Mouse (Mus musculus) myocyte (in vitro differentiated cells): ENCODE measurements at regions not wholly inside any gene's neighbourhood (a gene's known extent, or its start where the extent isn't known, plus 50 kb on each side); places are given as distances from the start of the nearest gene placed in this dataset.
A peak's percentile ranks its signal among the peaks of the same experiment; 100 is the strongest.

Experiments used
- H3K27me3 ChIP-seq: one replicate; pipeline ENCODE4 v1.6.1; 2011; ENCODE audit not compliant: control insufficient read depth, insufficient read depth, insufficient read length
- H3K36me3 ChIP-seq: one replicate; pipeline ENCODE4 v1.6.1; 2011; ENCODE audit not compliant: control insufficient read depth, insufficient read depth
- H3K4me2 ChIP-seq: one replicate; pipeline ENCODE4 v1.6.1; 2011; ENCODE audit warnings: low read depth, control low read depth
- H3K4me3 ChIP-seq: one replicate; pipeline ENCODE4 v1.5.1; 2011; ENCODE audit warnings: mild to moderate bottlenecking, control low read depth, moderate library complexity
- H3K79me2 ChIP-seq: one replicate; pipeline ENCODE4 v1.6.1; 2011; ENCODE audit not compliant: control insufficient read depth, insufficient read depth
- H3ac ChIP-seq: one replicate; pipeline ENCODE4 v1.6.1; 2011; ENCODE audit not compliant: control insufficient read depth, insufficient read length
- CEBPB ChIP-seq: IDR thresholded peaks from 2 replicates; pipeline ENCODE4 v1.6.1; 2011; ENCODE audit warnings: mild to moderate bottlenecking, moderate library complexity; ENCODE audit not compliant: poor library complexity, insufficient read depth, severe bottlenecking
- E2F4 ChIP-seq: IDR thresholded peaks from one replicate; pipeline ENCODE4 v1.6.1; 2011; ENCODE audit warnings: mild to moderate bottlenecking, control low read depth, moderate library complexity; ENCODE audit not compliant: insufficient read depth
- MAX ChIP-seq: IDR thresholded peaks from one replicate; pipeline ENCODE4 v1.6.1; 2011; ENCODE audit warnings: low read depth, mild to moderate bottlenecking, control low read depth
- MYOD1 ChIP-seq, 3 experiments: IDR thresholded peaks; one replicate each; pipeline ENCODE4 v1.6.1; 2011; ENCODE audit warnings: control low read depth in 2 of 3, low read depth in 2 of 3, mild to moderate bottlenecking in 2 of 3, moderate library complexity in 1 of 3; ENCODE audit not compliant: insufficient read length in 2 of 3, control insufficient read depth in 1 of 3
- MYOG ChIP-seq, 3 experiments: IDR thresholded peaks; one replicate each; pipeline ENCODE4 v1.6.1; 2011; ENCODE audit warnings: control low read depth in 2 of 3, low read depth in 2 of 3, mild to moderate bottlenecking in 2 of 3; ENCODE audit not compliant: insufficient read length in 2 of 3, control insufficient read depth in 1 of 3, insufficient read depth in 1 of 3
- POLR2A ChIP-seq: IDR thresholded peaks from one replicate; pipeline ENCODE4 v1.6.1; 2011; ENCODE audit warnings: low read depth, mild to moderate bottlenecking, control low read depth, moderate library complexity; ENCODE audit not compliant: insufficient read length
- POLR2AphosphoS2 ChIP-seq: IDR thresholded peaks from one replicate; pipeline ENCODE4 v1.6.1; 2011; ENCODE audit warnings: low read depth, control low read depth; ENCODE audit not compliant: insufficient read length
- REST ChIP-seq: IDR thresholded peaks from one replicate; pipeline ENCODE4 v1.6.1; 2011; ENCODE audit warnings: mild to moderate bottlenecking, control low read depth, moderate library complexity; ENCODE audit not compliant: insufficient read depth, insufficient read length
- SRF ChIP-seq: IDR thresholded peaks from one replicate; pipeline ENCODE4 v1.6.1; 2011; ENCODE audit warnings: low read depth; ENCODE audit not compliant: control insufficient read depth, insufficient read length
- TCF12 ChIP-seq: IDR thresholded peaks from one replicate; pipeline ENCODE4 v1.6.1; 2011; ENCODE audit warnings: mild to moderate bottlenecking, control low read depth; ENCODE audit not compliant: poor library complexity, insufficient read depth, severe bottlenecking
- TCF3 ChIP-seq: IDR thresholded peaks from one replicate; pipeline ENCODE4 v1.6.1; 2011; ENCODE audit warnings: low read depth, control low read depth; ENCODE audit not compliant: insufficient read length
- USF1 ChIP-seq: IDR thresholded peaks from one replicate; pipeline ENCODE4 v1.6.1; 2011; ENCODE audit warnings: low read depth, mild to moderate bottlenecking, control low read depth, moderate library complexity

- H3K27me3 ChIP-seq, result no peaks in the 10 kb centered on the region
- no peaks in the 10 kb centered on the region for H3K79me2 ChIP-seq
- TF ChIP-seq CEBPB, result no peak
- no peak for TF ChIP-seq E2F4
- no peak for TF ChIP-seq MYOD1 (IDR thresholded peaks at IDR 0.05; ENCODE audit: control insufficient read depth in 1 of 3, insufficient read length in 2 of 3, low read depth in 2 of 3)
- no peaks in the 10 kb centered on the region for H3K36me3 ChIP-seq
- H3K4me3 ChIP-seq, result no peak overlapping the region
- H3ac ChIP-seq, result no peak overlapping the region
- H3K4me2 ChIP-seq, result no peak overlapping the region
These were observed 180.2 kb downstream of the Ly86 start for GRCm38 (mm10) chr13:37525097-37525726.

- H3K36me3 ChIP-seq, result no peaks in the 10 kb centered on the region
- no peaks in the 10 kb centered on the region for H3K79me2 ChIP-seq
- TF ChIP-seq TCF12 (no peak), USF1 (no peak), REST (no peak), E2F4 (no peak), CEBPB (no peak), SRF (no peak), POLR2AphosphoS2 (no peak), MAX (no peak), MYOD1 (IDR thresholded peaks at IDR 0.05; ENCODE audit: control insufficient read depth in 1 of 3, insufficient read length in 2 of 3, low read depth in 2 of 3) (no peak), POLR2A (no peak), MYOG (IDR thresholded peaks at IDR 0.05; ENCODE audit: control insufficient read depth in 1 of 3, insufficient read depth in 1 of 3, insufficient read length in 2 of 3, low read depth in 2 of 3) (no peak), TCF3 (no peak)
- H3K4me2 ChIP-seq, result no peak overlapping the region
- H3K4me3 ChIP-seq, result no peak overlapping the region
- no peak overlapping the region for H3ac ChIP-seq
- H3K27me3 ChIP-seq, result no peaks in the 10 kb centered on the region
These were observed 181.1 kb downstream of the Ly86 start for GRCm38 (mm10) chr13:37526102-37526501.

- no peaks in the 10 kb centered on the region for H3K27me3 ChIP-seq
- H3K4me2 ChIP-seq, result no peak overlapping the region
- no peaks in the 10 kb centered on the region for H3K36me3 ChIP-seq
- no peak overlapping the region for H3ac ChIP-seq
- TF ChIP-seq POLR2AphosphoS2, result no peak
- no peak for TF ChIP-seq USF1
- TF ChIP-seq MAX, result no peak
- H3K79me2 ChIP-seq, result no peaks in the 10 kb centered on the region
- H3K4me3 ChIP-seq, result no peak overlapping the region
These were observed 183.4 kb downstream of the Ly86 start for GRCm38 (mm10) chr13:37528380-37528779.

GRCm38 (mm10) chr13:37528876-37529275 is 183.9 kb downstream of the Ly86 start:
- no peak overlapping the region for H3K4me3 ChIP-seq
- no peaks in the 10 kb centered on the region for H3K79me2 ChIP-seq
- H3K36me3 ChIP-seq, result no peaks in the 10 kb centered on the region
- no peaks in the 10 kb centered on the region for H3K27me3 ChIP-seq
- TF ChIP-seq MYOG (IDR thresholded peaks at IDR 0.05; ENCODE audit: control insufficient read depth in 1 of 3, insufficient read depth in 1 of 3, insufficient read length in 2 of 3, low read depth in 2 of 3) (no peak), TCF3 (no peak), E2F4 (no peak), POLR2AphosphoS2 (no peak), POLR2A (no peak), CEBPB (no peak), REST (no peak)
- no peak overlapping the region for H3K4me2 ChIP-seq
- no peak overlapping the region for H3ac ChIP-seq

- Histone ChIP-seq H3K4me2 (peak overlapping the region; percentile 51), H3K79me2 (no peaks in the 10 kb centered on the region), H3K27me3 (no peaks in the 10 kb centered on the region), H3K36me3 (no peaks in the 10 kb centered on the region), H3ac (no peak overlapping the region), H3K4me3 (no peak overlapping the region)
- no peak for TF ChIP-seq E2F4
- TF ChIP-seq TCF3, result no peak
- TF ChIP-seq MYOG (IDR thresholded peaks at IDR 0.05; ENCODE audit: control insufficient read depth in 1 of 3, insufficient read depth in 1 of 3, insufficient read length in 2 of 3, low read depth in 2 of 3), result no peak
- no peak for TF ChIP-seq MAX
- TF ChIP-seq POLR2A, result no peak
- no peak for TF ChIP-seq MYOD1 (IDR thresholded peaks at IDR 0.05; ENCODE audit: control insufficient read depth in 1 of 3, insufficient read length in 2 of 3, low read depth in 2 of 3)
- no peak for TF ChIP-seq SRF
These were observed 186.6 kb downstream of the Ly86 start for GRCm38 (mm10) chr13:37531512-37532183.
